Mouse (Mus musculus): ENCODE data around the gene Dnajc27.

DNA sequence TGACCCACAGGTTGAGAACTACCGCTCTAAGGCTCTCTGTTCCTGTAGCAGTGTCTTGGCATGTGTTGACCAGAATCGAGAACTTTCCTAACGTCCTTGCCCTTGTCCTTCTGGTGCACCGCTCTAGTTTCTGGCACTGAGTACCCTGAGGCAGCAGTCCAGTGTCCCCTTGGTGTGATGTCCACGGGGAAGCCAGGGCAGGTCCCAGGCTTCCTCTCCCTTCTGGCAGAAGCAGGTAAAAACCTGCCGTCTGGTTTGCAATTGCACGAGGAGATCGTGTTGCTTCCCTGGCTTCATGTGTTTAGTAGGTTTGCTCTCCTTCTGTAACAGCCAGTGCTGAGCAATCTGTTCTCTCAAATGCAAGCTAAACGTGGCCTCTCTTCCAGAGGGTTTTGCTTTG lies 10.7 kb upstream of the Dnajc27 start:
- TF ChIP-seq CTCF (conservative IDR thresholded peaks at IDR 0.05; ENCODE audit: low read length) = no peak
- no peak for TF ChIP-seq POU5F1 (IDR thresholded peaks at IDR 0.05; ENCODE audit: borderline replicate concordance, low read length)
